Mouse (Mus musculus): Measurements from ENCODE around the gene Fkbp8.

DNA sequence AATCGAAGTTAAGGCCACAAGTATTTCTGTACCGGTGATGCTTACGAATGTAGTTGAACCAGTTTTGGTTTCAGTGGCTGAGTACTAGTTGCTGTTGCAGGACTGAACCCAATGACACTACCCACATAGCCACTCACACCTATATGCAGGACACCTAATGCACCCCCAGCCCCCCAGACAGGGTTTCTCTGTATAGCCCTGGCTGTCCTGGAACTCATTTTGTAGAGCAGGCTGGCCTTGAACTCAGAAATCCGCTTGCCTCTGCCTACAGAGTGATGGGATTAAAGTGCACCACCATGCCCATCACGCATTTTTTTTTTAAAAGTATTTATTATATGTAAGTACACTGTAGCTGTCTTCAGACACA, 20.5 kb upstream of the Fkbp8 start:
- TF ChIP-seq USF1 (IDR thresholded peaks at IDR 0.05; ENCODE audit: low read depth, low read length), result no peak
- TF ChIP-seq E2F4 (IDR thresholded peaks at IDR 0.05; ENCODE audit: insufficient replicate concordance, low read depth, low read length), result no peak
- TF ChIP-seq ZKSCAN1 (IDR thresholded peaks at IDR 0.05; ENCODE audit: borderline replicate concordance, low read depth, low read length), result no peak
- no peak for TF ChIP-seq TCF12 (IDR thresholded peaks at IDR 0.05; ENCODE audit: low read depth, low read length)
- no peak for TF ChIP-seq HCFC1 (IDR thresholded peaks at IDR 0.05; ENCODE audit: low read depth, low read length)
- no peak for TF ChIP-seq POLR2A (IDR thresholded peaks at IDR 0.05; ENCODE audit: low read depth, low read length)
